Mouse (Mus musculus) A20 (cell line): ENCODE measurements around the gene Fam168a.
"Not testable (repeated sequence)": the region's sequence is repeated elsewhere in the genome, so short reads cannot be mapped to it uniquely, and the experiment has no call there.

Source experiments
- DNase-seq: peaks from one replicate; pipeline ENCODE4 v3.0.0-alpha.2; 2011; ENCODE audit warnings: low read depth, low spot score

Gene Fam168a

GRCm38 (mm10) chr7:100841608-100842007 is 135.2 kb downstream of the Fam168a start:
- DNase-seq, result no peak

- DNase-seq, result no peak
These were observed 135.7 kb downstream of the Fam168a start for GRCm38 (mm10) chr7:100842175-100842574.

DNA sequence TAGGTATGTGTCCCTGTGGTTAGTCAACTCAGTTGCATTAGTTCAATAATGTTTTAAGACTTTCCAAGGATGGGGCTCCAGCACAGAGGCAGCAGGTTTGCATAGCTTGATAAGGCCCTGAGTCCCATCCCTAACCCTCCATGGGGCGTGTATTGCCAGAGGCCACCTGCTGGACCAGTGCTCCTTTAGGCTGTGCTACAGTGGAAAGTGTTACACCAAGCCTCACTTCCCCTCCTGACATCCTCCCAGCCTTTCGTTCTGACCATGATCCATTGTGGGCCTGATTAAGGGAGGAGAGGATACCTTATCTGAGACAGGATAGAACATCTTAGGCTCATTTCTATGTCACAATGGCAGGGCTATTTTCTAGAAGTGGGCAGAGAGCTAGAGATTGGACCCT is 137.4 kb downstream of the Fam168a start:
- DNase-seq, result no peak

GRCm38 (mm10) chr7:100844385-100845025 is 138.1 kb downstream of the Fam168a start:
- no peak for DNase-seq

DNA sequence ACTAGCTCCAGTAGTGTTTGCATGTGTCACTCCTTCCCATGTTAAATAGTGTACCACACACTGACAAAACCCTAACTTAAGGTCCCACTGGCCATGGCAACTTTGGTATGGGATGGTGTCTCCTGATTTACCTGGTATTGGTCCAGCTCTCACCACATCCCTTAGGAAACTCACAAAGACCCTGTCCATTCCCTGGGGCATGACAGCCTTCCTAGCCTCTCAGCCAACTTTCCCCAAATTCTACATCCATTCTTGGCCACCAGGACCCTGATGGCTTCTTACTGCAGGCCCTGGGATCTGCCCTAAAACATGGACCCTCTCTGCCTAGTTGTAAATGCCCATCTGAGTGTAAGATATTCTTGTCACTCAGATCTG is 138.6 kb downstream of the Fam168a start:
- no peak for DNase-seq

DNA sequence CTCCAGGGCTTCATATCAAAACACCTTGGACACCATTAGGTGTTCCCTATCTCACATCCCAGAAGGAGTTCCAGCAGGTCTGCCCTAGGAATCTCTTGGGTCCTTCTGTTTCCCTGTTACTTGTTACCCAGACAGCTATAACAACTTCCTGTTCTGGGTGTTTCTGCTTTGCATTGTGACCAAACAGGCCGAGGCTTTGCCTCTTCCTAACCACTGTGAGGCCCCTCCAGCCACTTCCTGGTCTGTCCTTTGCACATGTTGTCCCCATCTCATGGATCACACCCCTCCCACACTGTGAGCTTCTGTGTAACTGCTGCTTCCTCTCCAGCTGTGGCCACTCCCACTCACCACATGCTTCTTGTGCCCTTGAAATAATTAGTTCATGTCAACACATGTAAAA is 139.0 kb downstream of the Fam168a start:
- DNase-seq, result peak; percentile 63

DNA sequence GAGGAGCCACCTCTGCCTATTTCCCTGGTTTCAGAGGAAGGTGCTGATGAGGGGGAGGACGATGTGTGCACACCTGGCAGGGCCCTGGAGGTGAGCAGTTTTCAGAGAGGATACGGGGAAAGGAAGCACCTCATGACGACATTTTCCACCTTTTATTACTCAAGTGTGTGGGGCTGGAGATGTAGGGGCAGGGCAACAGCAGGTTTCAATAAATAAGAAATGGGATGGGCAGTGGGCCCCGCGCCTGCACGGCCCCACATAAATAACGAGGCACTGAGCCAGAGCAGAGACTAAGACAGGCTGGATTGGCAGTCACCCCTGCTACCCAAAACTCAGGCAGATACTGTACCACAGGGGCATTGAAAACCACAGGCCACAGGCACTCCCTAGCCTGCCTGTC is 139.6 kb downstream of the Fam168a start:
- DNase-seq, result not testable (repeated sequence)

DNA sequence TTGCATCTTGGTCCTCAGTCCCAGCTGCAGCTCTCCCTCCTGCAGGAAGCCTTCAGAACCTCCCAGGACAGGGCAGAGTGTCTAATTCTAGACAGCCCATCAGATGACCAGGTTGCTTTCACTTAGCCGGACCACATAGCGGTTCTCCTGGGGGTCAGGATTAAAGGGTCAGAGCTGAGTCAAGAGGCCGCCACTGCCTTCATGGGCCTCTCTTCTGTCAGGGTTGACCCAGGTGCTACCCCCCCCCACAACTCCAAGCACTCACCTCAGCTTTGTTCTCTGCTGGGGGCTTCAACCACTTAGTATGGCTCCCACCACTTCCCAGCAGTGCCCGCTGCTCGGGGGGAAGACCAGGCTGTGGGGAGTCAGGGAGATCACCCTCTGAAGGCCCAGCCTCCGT is 140.7 kb downstream of the Fam168a start:
- DNase-seq, result no peak

DNA sequence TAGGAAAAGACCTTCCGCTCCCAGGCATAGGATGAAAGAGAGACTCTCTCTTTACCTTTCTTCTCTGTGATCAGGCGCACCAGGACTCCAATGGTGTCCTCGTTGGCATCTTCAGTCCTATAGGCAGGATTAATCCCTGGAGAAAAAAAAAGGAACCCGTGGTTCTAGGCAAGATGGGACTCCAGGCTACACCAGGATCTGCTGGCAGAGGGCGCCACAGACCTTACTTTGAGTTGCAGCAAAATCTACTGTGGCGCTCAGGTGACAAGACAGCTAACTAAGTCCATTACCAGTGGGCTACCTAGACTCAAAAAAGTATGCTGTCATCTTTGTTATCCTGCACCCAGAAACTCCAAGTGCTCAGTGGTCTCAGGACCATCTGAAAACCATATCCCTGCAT is 142.3 kb downstream of the Fam168a start:
- peak; percentile 69 for DNase-seq

DNA sequence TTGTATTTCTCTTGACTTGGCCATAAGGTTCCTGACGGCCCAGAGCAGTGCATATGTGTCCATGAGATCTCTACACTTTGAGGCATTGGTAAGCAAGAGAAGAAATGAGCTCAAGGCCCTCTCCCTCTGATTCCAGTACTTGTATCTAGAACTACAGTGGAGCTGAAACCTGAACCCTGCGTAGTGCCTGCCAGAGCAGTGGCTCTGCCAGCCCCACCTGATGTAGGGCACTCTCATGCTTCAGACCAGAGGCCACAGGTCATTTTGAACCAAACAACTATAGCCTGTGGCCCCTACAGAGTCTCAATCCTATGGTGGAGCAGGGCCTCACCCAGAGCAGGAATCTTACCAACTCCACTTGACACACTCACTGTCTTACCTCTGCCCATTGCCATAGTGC is 143.1 kb downstream of the Fam168a start:
- DNase-seq, result no peak

DNA sequence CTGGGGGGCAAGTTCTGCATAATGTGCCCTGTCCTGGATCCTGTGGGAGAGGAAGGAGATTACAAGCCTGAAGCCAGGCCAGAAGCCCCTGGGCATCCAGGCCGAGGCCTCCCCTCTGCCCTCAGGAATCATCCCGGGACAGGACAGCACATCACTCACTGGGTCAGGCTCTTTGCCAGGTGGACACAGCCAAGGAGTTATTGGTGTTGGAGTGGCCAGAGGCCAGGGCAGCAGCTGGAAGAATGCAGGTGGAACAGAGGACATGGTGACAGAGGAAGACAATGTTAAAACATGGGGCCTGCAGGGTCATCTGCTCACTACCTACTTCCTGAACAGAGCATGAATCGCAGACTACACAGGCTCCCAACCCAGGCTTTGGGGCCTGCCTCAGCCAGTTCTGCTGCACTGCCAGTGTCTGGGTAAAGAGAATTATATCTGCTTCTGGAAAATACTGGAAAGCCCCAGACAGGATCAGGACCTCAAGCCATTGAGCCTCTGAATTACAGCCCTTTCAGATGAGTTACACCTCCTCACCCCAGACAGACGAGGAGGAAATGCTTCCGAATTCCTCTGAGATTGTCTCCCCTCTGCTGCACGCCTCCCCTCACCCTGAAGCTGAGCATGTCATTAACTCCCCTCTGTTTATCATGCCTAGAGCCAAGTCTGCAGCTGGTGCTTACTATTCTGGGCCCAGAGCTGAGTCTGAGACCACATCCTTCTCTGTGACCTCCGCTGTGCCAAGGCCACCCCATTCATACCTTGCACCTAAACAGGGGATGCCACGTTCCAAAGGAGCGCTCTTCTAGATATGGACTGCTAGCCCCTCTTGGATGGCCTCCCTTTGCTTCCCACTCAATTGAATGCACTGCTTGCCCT is 145.3 kb downstream of the Fam168a start:
- DNase-seq, result no peak

- DNase-seq, result no peak
These were observed 147.0 kb downstream of the Fam168a start for GRCm38 (mm10) chr7:100853396-100853795.

DNA sequence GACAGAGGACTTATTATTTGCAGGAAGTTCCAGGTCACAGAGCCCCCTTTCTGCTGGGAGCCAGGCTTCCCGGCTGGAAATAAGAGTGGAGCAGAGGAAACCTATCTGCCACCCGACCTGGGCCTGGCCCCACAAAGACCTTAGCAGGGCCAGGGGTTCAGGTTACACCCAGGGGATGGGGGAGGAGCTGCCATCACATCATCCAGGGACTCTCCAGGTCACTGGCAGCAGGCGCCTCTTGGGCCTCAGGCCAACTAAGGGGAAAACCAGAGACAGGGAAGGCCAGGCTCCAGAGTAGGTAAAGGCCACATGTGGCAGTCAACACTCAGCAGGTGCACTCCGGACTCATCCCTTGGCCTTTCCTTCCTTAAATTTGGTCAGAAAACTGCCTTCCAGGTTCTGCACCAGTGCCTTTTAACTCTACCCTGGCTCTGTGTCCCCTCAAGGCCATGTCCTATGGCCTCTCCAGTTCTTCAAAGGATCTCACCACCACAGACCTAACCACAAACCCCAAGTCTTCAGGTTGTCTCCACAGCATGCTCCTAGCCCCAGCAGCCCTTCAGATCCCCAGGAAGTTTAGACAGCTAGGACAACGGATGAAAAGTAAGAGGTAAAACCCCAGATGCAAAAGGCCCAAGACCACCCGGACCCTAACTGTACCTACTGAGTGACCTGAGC is 147.8 kb downstream of the Fam168a start:
- DNase-seq, result no peak

- DNase-seq, result no peak
These were observed 148.4 kb downstream of the Fam168a start for GRCm38 (mm10) chr7:100854861-100855260.

- DNase-seq, result no peak
These were observed 148.9 kb downstream of the Fam168a start for GRCm38 (mm10) chr7:100855300-100855699.

DNA sequence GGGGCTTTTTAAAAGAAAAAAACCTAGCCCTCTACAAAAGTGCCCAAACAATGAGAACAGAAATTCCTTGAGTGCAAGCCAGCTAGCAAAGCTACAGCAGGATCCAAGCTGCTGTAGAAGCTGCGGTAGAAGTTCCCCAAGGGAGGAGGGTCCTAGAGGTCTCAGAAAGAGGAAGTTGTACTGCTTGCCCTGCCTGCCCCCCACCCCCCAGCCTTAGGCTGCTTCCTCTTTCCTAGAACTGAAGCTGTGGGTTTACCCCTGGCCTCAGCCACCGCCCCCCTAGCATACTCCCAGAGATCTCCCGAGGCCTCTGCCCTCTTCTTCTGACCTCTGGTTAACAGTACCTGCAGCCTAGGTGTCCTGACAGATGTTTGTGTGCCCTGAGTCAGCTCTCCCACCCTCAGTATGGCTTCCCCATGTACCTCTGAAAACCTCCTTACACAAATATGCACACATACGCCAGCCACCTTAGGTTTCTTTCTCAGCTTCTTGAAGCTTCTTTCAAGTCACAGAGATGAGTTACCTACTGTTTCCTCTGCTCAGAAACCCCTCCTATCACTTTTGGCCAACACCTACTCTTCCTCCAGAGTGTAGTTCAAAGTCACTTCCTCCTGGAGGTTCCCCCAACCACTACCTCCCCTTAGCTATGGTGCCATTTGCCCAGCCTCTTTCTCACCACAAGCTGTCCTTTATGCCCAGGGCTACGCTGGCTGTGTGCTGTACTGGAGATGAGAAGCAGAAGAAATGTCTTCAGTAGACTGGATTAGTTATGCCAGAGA is 149.5 kb downstream of the Fam168a start:
- DNase-seq, result peak; percentile 92

DNA sequence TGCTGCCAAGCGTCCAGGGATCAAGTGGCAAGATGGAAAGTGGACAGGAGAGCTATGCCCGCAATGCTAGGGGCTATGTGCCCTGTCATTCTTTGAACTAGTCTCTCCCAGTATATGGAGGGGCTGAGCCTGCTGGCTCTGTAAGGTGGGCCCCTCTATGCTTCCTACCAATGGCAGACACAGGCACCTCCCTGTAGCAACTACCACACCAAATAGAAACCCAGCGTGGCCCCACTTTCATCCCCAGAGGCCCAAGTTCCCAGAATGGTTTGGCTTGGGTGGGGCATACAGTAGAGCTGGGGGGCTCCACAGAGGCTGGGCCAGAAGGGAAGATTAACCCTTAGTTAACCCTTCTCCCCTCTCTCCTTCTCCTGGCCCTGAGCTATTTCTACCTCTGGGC is 154.0 kb downstream of the Fam168a start:
- no peak for DNase-seq

DNA sequence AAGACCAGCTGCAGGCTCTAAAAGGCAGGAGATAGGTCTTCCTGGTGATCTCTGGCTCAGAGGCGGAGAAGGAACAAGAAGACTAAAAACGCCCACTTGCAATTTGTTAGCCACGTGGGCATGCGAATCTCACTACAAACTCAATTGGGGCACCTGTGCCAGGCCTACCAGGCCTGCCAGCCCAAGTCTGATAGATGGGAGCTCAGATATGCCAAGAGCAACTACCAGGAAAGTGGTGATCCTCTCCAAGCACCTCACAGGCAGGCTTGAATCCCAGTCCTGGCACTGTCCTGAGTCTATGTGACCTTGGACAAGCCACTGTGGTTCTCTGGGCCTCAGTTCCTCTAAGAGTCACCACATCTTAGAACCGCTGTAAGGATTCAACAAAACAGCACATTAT is 154.8 kb downstream of the Fam168a start:
- no peak for DNase-seq

GRCm38 (mm10) chr7:100862353-100862752 is 155.9 kb downstream of the Fam168a start:
- DNase-seq, result no peak

GRCm38 (mm10) chr7:100862828-100863638 is 156.6 kb downstream of the Fam168a start, which contains the start of gene Relt:
Gene Relt (minus strand): TSS chr7:100863446.
- peak; percentile 98 for DNase-seq

- DNase-seq, result peak; percentile 76
These were observed 160.2 kb downstream of the Fam168a start for GRCm38 (mm10) chr7:100866675-100867074.
